Mouse (Mus musculus): ENCODE data around the gene Nudc. TPM values are rescaled to one million over a fixed set of nuclear protein-coding genes. Genes with fewer than 3 reads are reported as not detected.
A peak's percentile ranks its signal among the peaks of the same experiment; 100 is the strongest.

Gene Nudc
- polyA plus RNA-seq, 1 experiment from 2014 or later = 118 TPM

DNA sequence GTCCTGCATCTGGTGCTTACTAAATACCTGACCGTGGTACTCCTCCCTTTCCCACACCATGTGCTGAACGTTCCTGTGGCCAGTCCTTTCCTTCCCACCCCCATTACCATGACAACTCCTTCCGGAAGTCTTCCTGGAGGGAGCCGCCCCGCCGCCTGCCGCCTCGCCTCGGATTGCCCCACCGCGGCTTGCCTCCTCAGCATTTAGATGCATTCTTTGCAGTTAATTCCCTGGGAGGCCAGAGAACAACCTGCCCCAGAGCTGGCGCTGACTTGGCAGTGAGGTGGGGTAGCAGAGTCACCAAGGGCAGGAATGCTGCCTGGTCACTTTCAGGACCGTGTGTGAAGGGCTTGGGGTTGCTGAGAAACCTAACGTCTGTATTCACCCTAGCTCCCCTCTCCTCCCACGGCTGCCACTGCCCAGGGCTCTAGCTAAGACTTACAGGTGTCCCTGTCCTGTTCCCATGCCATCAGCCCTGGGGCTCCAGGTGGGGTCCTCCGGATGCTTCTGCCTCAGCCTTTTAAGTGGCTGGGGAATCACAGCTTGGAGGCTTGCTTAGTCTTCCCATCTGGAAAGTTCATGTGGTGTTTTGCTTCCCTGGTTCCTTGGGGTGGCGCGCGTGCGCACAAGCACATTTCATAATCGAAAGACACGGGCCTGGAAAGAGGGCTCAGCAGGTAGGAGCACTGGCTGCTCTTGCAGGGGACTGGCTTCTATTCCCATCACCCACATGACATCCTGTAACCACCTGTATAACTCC, 61.4 kb downstream of the Nudc start:
- H3K4me3 ChIP-seq (ENCODE audit: low read depth, low read length) = no peak overlapping the region
- H3K9ac ChIP-seq (replicated peaks) = no peak overlapping the region
- TF ChIP-seq EP300 (IDR thresholded peaks at IDR 0.05; ENCODE audit: low read depth) (no peak), CTCF (IDR thresholded peaks at IDR 0.05; ENCODE audit: low read depth) (no peak)
- peaks cover 38% of the 10 kb centered on the region for H3K27me3 ChIP-seq (ENCODE audit: insufficient read depth, low read length)
- no peak overlapping the region for H3K27ac ChIP-seq (ENCODE audit: low read depth)
- peaks cover 6% of the 10 kb centered on the region for H3K4me1 ChIP-seq (ENCODE audit: insufficient read depth)
- WGBS (ENCODE audit: insufficient replicate concordance) = 17% methylated on average over 22 of the region's 22 CpGs
- H3K36me3 ChIP-seq (replicated peaks; ENCODE audit: insufficient read depth, low read length) = no peaks in the 10 kb centered on the region
- peak overlapping the region; percentile 38 for H3K4me2 ChIP-seq (ENCODE audit: low read depth, low read length)
- no peaks in the 10 kb centered on the region for H3K9me3 ChIP-seq (ENCODE audit: low read length)
- DNase-seq (no peak), ATAC-seq (no peak)

Small RNAs within 50 kb of the gene (microRNA-seq; reads per million reads assigned to microRNA genes)
- not detected for gene Gm23158

Other genes starting within 250 kb of the Nudc start
- 5.3 and 5.5 TPM in 2 replicates for gene Wdtc1, start 192.5 kb downstream of the Nudc start, polyA plus RNA-seq (2015; fragmentation: Nextera tagmentation; extraction: Ambion mirVana)
- 1.8 TPM in 2 replicates for gene Slc9a1, start 176.3 kb downstream of the Nudc start, polyA plus RNA-seq (2015; fragmentation: Nextera tagmentation; extraction: Ambion mirVana)
- gene Tent5b, start 65.9 kb downstream of the Nudc start, polyA plus RNA-seq (2015; fragmentation: Nextera tagmentation; extraction: Ambion mirVana) = 0.07 and 0.08 TPM in 2 replicates
- gene Trnp1, start 47.4 kb downstream of the Nudc start, polyA plus RNA-seq (2015; fragmentation: Nextera tagmentation; extraction: Ambion mirVana) = 0.34 TPM in 1 of 2 replicates, not detected in the other
- 5.5 and 5.9 TPM in 2 replicates for gene Kdf1, start 27.0 kb downstream of the Nudc start, polyA plus RNA-seq (2015; fragmentation: Nextera tagmentation; extraction: Ambion mirVana)
- gene Nr0b2, start 7.4 kb upstream of the Nudc start, polyA plus RNA-seq (2015; fragmentation: Nextera tagmentation; extraction: Ambion mirVana) = 32.7 and 44.1 TPM in 2 replicates
- 4.5 and 5.3 TPM in 2 replicates for gene Gpatch3, start 28.7 kb upstream of the Nudc start, polyA plus RNA-seq (2015; fragmentation: Nextera tagmentation; extraction: Ambion mirVana)
- gene Gpn2, start 38.4 kb upstream of the Nudc start, polyA plus RNA-seq (2015; fragmentation: Nextera tagmentation; extraction: Ambion mirVana) = 10.2 and 10.9 TPM in 2 replicates
- gene Sfn, start 56.2 kb upstream of the Nudc start, polyA plus RNA-seq (2015; fragmentation: Nextera tagmentation; extraction: Ambion mirVana) = 0.40 and 0.59 TPM in 2 replicates
- 2.1 and 2.6 TPM in 2 replicates for gene Zdhhc18, start 104.2 kb upstream of the Nudc start, polyA plus RNA-seq (2015; fragmentation: Nextera tagmentation; extraction: Ambion mirVana)
- gene Pigv, start 126.7 kb upstream of the Nudc start, polyA plus RNA-seq (2015; fragmentation: Nextera tagmentation; extraction: Ambion mirVana) = 5.2 and 5.9 TPM in 2 replicates
- gene Arid1a, start 210.8 kb upstream of the Nudc start, polyA plus RNA-seq (2015; fragmentation: Nextera tagmentation; extraction: Ambion mirVana) = 6.1 and 6.2 TPM in 2 replicates